Mouse (Mus musculus) thymus, postnatal 14 days (tissue): ENCODE measurements around the gene Itm2c.

ENCODE experiments used
- DNase-seq: peaks from one replicate; pipeline ENCODE4 v3.0.0; 2021

The Itm2c gene

DNA sequence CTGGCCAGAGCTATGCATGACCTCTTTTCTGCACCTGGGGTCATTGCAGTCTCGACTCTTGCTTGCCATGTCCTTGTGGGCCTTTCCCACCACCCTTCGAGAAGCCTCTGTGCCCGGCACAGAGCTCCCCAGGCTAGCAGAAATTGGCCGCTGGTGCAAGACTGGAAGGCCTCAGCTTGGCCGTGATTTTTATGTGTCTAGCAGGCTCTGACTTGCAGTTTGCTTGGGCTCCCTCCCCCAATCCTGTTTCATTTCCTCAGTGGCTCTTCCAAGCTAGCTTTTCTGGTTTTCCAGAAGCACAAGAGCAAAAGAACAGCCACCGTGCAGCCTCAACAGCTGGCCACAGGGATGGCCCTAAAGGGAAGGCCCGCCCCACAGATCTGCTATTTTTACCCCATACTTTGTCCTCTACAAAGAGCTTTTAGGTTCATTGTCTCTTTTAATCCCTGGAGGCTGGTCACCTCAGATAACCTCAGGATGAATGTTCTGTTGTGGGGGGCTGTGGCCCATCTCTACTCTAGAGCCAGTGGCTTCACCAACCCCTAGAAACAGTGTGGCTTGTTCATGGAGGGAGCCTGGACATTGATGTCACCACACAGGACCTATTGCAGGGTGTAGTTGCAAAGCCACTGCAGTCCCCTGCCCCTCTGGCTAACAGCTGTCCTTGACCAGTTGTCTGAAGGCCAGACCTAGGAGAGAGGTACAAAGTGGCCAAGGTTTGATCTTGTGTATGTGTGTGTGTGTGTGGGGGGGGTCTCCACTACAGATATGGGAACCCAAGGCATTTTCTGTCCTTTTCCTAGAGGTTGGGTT, 6.6 kb downstream of the Itm2c start:
- no peak for DNase-seq

DNA sequence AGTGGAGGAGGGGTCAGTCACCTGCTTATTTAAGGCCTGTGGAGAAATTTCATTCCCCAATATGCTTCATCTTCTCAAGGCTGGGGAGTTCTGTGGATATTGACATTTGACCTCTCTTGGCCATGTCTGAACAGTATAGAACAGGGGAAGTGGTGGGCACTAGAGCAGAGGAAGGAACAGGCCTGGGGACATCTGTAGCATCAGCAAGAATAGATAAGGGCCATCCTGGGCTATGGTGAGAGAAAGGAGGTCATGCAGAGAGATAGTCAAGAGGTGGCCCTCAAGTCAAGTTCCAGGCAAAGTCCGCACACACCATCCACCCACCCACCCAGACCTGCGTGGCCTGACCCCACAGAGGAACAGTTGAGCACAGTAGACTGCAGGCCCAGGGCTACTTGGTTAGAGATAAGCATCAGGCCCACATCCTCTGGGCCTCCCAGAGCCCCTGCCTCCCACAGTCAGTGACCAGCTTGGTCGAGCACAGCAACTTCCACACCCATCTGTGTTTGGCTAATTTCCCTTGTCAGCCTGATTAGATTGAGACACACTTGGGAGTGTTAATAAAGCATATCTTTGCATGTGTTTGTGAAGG, 7.5 kb downstream of the Itm2c start:
- no peak for DNase-seq

- no peak for DNase-seq
Observed at GRCm38 (mm10) chr1:85902108-85902561, 8.1 kb downstream of the Itm2c start.

- no peak for DNase-seq
Observed at GRCm38 (mm10) chr1:85906892-85907291, 12.8 kb downstream of the Itm2c start.

DNA sequence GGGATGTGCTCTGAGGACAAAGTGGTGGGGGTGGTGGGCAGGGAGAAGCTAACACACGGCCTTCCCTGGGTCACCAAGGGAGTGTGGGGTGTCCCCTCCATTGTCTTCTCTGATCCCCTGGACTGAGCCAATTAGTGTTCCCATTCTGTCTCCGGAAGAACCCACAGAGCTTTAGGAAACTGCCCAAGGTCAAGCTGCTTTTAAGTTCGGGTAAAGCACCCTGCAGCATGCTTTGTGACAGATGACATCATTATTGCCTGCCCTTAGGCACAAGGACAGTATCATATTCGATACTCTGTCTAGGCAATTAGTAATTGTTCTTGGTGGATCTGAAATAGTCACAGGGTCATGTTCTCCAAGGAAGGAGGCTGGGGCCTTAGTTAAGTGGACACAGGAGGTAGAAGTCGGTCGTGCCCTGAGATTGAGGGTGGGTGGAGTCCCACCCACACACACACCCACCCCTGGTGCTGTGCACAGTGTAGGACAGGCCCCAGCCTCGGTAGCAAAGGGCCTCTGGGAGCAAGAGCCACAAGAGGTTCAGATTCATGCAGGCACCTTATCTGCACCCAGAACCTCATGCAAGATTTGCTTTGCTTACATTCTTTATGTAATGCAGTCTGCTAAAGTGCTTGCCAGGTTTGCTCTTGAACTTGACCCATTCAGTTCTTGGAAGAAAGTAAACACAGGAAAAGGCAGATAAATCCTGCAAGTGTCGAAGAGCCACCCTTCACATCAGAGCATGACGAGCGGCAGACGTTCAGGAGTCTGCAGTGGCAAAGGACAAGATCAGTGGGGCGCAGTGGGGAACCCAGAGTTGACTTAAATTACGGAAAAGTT, 14.9 kb downstream of the Itm2c start:
- no peak for DNase-seq

DNA sequence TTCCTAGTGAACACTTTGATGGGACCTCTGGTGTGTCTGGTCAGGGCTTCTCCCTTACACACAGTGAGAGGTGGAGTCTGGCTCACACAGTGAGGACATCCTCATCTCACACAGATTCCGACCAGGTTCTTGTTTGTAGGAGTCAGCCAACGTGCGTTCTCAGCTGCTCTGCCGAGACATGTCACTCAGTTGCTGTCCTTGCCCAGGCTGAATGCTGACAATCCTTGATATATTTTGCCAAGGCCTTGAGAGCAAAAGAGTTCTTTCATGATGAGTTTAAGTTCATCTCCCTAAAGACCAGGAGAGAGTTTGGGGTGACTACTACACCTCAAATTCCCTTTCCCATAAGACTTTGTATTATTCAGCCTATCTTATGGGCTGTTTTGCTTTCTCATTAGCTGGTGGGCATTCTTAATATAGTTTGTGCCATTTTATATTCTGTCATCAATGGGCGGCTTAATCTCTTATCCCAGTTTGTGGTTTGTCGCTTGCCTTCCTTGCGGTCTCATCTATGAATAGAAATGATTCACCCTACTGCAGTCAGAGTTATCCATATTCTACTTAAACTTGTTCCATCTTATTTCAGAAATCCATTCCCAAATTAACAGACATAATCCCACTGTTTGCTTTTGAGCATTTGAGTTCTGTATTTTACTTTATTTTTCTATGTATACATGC, 19.1 kb downstream of the Itm2c start:
- no peak for DNase-seq

- DNase-seq = no peak
Observed at GRCm38 (mm10) chr1:85915890-85916289, 21.8 kb downstream of the Itm2c start.

- no peak for DNase-seq
Observed at GRCm38 (mm10) chr1:85916830-85917450, 22.9 kb downstream of the Itm2c start.

- no peak for DNase-seq
Observed at GRCm38 (mm10) chr1:85919621-85920020, 25.5 kb downstream of the Itm2c start.

DNA sequence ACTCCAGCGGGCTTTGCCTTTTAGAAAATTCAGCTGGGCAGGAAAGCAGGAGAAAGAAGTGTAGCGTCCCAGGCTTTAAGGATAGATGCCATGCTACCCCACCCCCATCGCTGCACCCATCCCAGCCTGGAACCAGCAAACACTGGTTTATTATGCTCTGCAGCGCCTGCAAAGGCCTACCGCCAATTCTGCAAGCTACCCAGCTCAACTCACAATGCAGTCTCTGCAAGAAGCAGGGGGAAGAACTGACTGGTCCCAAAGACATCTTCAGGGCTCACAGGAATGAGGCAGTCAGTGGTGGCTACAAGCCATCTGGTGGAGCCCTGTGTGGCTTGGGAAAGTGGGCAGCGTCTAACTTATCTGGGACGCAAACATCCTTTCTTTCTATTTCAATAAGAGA, 27.6 kb downstream of the Itm2c start:
- no peak for DNase-seq

DNA sequence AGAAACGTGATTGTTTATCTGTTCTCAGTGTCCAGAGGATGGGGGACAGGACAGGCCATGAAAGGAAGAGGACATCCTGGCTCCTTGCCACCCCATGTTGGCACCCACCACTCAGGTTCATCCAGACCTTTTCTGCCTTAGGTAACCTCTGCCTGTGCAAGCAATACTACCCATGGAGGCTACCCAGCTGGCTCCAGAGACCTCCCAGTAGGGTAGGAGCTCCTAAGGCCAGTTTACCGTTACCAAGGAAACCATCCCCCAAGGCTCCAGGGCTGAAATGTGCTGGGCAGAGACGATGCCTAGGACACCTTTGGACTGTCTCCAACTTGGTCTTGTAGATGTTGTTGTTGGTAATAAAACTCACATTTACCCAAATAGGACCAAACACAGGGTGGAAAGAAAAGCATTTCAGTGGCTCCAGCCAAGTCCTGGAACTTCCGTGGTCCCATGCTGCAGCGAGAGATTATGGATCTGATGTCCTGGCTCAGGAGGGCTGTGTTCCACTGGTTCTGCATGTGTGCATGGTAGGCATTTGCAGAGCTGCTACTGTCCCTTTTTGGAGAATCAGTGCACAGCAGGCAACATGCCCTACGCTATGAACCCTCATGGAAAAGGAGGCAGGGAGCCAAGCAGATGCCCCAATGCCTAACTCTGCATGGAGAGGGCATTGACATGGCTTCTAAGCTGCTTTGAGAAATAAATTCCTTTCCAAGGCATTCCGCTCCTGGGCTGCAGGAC, 28.2 kb downstream of the Itm2c start:
- DNase-seq = no peak

GRCm38 (mm10) chr1:85922865-85923211, 28.8 kb downstream of the Itm2c start:
- DNase-seq = no peak

DNA sequence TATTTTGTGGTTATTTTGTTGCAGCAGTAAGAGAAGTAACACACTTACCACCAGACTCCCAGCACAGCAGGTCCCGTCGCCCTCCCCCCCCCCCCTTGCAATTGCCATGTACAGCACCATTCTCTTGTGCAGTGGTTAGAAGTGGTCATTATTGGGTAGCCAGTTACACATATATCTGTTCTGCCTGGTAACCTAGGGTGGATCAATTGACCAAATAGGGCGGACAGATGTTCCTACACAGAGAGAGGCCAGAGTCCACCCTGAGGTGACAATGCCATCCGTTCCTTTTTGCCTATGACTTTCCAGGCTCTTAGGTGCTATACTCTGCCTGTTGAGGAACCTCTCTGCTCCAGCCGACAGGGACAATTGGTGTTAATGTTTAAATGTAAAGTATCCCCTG, 31.1 kb downstream of the Itm2c start:
- no peak for DNase-seq

DNA sequence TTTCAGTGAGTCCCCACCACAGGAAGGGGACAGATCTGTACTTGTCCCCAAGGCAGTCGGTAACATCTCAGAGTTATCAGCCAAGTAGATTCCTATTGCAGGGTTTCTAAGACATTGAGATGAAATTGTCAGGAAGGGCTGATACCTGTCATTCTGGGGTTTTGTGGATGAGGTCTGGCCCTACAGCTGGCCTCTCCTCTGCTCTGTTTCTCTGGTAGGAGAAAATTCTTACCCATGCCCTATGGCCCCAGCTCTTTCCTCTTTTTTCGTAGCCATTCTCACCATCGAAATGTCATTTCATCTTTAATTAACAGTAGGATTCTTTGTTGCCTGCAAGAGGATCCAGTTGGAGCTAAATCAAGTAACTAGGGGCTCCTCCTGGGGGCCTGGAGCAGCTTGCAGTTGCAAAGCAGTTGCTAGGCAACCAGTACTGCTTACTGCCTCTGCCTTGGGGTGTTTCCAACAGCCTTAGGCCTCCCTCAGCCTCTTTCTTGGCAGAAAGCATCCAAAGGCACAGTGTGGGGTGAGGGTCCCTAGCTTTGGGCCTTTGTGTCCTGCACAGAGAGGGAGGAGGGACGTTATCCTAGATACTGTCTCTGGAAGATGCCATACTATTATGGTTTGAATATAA, 34.1 kb downstream of the Itm2c start, which contains the start of gene 4933407L21Rik:
Gene 4933407L21Rik (plus strand): TSS at position 427 of the 631 bp plus-strand sequence.
- peak; percentile 34 for DNase-seq

DNA sequence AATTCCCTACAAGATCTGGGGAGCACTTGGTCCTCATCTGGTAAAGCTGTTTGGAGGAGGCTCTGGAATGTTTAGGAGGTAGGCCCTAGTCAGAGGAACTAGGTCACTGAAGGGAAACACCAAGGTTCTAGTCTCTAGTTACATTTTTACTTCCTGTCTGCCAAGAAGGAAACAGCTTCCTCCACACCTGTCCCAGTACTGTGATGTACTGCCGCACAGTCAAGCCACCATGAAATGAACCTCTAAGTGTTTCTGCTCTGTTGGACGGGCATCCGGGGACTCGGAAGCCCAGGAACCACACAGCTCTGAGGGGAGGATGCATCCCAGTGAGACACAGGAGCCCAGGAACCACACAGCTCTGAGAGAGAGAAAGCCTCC, 34.6 kb downstream of the Itm2c start:
- peak; percentile 41 for DNase-seq

DNA sequence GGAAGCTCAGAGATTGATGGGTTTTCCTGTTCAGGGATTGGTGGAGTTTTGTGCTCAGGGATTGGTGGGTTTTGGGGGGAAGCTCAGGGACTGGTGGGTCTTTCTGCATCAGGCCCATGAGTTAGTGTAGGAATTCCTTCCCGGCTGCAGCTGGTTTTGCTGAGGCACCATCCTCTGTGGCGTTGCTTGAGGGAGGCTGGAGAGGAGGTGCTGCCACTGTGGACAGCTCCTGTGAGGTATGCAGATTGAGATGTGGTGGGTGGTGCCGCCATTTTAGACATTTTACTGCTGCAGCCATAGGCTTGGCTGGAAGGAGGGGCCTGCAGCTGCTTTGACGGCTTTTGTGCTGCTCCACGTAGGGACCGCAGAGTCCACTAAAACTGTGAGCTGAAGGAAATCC, 35.3 kb downstream of the Itm2c start:
- no peak for DNase-seq

DNA sequence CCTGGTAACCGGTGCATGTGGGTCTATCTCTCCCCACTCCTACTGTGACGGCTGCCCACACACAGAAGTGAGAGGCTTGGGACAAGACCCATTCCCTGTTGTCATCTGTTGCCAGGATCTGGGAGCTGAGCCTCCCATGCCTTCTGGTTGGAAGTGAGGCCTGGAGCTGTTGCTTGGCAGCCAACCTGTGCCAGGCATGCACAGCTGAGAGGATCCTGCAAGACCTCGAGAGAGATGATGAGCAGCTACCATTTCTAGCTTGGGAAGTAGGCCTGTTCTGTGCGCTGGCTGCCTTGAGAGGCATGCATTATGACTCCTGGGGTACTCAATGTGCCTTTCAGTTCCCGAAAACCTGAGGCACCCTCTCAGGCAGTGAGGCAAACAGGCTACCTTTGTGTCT, 37.1 kb downstream of the Itm2c start:
- DNase-seq = no peak

DNA sequence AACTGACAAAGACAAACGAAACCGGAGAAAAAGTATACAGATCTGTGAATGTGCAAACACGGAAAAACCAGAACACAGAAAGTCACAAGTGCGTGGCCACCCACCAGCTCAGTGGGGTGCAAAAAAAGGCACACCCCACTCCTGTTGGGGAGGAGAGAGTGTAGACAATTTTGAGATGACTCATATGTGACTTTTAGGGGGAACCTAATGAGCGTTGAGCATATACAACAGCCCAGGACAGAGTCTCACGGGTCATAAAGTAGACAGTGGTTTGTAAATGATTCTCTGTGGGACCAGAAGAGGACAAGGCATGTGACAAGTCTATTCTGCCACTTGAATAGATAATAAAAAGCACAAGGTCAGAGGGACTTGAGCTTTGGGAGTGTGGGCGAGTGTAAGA, 39.1 kb downstream of the Itm2c start:
- DNase-seq = no peak

DNA sequence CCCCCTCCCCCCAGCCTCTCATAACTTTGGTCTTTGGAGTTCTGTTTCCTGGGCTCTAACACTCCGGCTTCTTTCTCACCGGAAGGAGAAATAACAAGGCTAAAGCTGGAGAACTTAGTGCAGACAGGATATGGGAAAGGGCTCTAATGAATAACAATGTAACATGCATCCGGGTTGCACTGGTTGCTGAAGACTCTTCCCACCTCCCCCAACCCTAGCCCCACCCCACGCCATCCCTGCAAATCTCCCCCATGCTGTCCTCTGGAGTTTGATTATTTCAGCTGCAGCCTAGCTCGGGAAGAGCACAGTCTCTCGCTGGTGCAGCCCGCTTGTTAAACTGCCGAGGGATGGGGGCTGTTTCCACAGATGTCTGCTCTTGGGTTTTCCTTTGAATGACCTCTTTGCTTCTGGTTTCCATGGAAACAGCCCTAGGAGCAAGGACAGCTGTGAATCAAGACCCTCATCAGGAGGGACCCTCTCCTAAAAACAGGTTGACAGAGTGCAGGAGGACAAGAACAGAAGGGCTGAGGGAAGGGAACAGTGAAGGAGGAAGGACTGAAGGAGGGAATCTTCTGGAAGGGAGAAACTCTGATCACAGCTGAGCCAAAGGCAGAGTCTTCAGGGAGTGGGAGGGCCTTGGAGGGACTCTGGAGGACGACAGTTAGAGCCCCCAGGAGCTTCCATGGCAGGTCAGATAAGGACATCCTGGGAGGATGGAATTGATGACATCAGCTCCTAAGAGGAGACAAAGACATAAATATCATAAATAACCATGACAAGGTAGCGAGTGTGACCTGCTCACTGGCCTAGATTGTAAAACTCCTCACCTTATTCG, 39.8 kb downstream of the Itm2c start:
- DNase-seq = no peak

DNA sequence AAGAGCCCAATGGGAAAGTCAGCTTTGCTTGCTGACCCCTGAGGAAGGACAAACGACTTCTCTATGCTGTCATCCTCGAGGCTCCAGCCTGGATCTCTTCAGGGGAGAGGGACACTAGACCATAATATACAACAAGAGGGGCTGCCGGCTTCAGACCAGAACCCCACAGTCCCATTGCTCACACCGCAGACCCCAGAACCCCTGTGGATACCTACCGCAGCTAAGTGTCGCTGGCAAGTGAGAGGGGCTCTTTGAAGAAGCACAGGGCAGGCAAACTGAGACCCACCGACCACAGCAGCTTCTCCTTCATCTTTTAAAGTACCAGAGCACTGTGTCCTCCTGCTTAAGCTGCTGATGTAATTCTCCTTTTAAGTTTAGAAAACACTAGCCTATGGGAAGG, 40.5 kb downstream of the Itm2c start:
- DNase-seq = no peak
